Mouse (Mus musculus) left cerebral cortex, adult 18-20 months (tissue): Measurements from ENCODE around the gene Nipal4. TPM values are rescaled to one million over a fixed set of nuclear protein-coding genes. Genes with fewer than 3 reads are reported as not detected.
A peak's percentile ranks its signal among the peaks of the same experiment; 100 is the strongest.
"Not testable (repeated sequence)": the region's sequence is repeated elsewhere in the genome, so short reads cannot be mapped to it uniquely, and the experiment has no call there.

Experiments used
- DNase-seq, 2 experiments: peaks; one replicate each; pipeline ENCODE4 v3.0.0; 2021 to 2022; ENCODE audit warnings: low spot score in 2 of 2, mixed read lengths in 1 of 2
- long read RNA-seq, 2 experiments: library from polyadenylated mRNA; stranded (forward); transcript quantifications; one replicate each; pipeline ENCODE4 v2.0.0; 2021
- total RNA-seq, 2 experiments: library from RNA; stranded (reverse); gene quantifications; 2 replicates each; pipeline ENCODE4 v1.2.3; 2021

Gene Nipal4
- total RNA-seq = 1 to 10 TPM; 1.1 to 1.5 TPM
- long read RNA-seq, experiment 1, partial matches to known transcripts = 1 of 3 reads
- long read RNA-seq, experiment 1, other reads (novel, unspliced or antisense) = 1 of 3 reads
- long read RNA-seq, experiment 2, partial matches to known transcripts = 0 of 3 reads
- long read RNA-seq, experiment 2, other reads (novel, unspliced or antisense) = 0 of 3 reads

GRCm38 (mm10) chr11:46165866-46166585, at the start of gene Nipal4:
Gene Nipal4, minus strand, starts transcription at chr11:46166508.
- DNase-seq = peak; percentile 5 to 8

GRCm38 (mm10) chr11:46215354-46215753, 49.0 kb upstream of the Nipal4 start:
- peak; percentile 54 to 61 for DNase-seq

- no peak for DNase-seq
Observed at GRCm38 (mm10) chr11:46214368-46215230, 48.3 kb upstream of the Nipal4 start.

DNA sequence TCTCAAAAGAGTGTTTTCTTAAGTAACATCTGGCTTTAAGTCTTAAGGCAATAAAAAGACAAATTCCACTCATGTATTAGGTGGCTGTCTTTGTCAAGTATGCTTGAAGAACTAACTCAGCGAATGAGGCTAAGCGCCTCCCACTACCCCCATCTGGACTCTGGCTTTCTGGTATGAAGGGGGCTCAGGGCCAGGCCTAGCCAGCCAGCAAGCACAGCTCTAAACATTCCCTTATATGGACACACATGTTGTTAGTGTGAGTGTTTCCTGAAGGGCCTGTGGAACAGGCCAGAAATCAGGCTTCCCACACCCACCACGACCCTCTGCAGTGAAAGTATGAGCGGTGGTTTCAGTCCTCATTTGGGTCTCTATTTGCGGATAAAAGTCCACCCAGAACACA, 47.5 kb upstream of the Nipal4 start:
- DNase-seq = no peak

DNA sequence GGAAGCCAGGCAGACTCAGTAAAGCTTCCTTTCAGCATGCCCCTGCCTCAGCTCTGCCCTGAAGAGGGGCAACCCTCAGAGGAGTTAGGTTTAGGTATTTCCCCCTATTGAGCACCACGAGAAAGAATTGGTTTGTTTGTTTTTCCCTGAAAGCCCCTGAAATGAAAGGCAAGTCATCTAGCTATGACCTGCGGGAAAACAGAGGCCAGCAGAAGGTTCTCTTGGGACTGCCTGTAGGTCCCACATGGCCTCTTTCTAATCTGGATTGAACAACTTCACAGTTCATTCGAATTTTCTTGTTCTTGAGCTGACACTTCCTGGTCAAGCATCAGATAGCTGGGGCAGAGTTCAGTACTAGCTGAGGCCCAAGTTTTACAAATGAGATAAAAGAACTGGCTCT, 45.5 kb upstream of the Nipal4 start:
- no peak for DNase-seq

DNA sequence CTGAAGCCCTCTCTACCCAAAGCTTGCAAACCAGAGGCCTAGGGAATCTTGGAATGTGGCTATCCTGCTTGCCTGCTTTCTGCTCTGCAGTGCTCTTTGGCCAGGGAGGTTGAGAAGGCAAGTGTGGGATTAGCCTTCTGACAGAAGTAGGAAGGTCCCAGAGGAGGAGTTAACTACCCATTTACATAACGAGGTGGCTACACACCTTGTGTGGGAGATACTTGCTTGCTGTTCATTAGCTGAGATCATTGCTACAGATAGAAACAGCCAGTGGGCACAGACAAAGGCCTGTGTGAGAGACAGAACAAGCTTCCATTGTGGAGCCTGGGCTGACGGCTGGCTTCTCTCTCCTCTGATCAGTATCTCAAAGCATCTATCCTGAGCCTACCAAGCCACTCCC, 43.6 kb upstream of the Nipal4 start:
- no peak for DNase-seq

GRCm38 (mm10) chr11:46205639-46206409, 39.5 kb upstream of the Nipal4 start:
- no peak for DNase-seq

DNA sequence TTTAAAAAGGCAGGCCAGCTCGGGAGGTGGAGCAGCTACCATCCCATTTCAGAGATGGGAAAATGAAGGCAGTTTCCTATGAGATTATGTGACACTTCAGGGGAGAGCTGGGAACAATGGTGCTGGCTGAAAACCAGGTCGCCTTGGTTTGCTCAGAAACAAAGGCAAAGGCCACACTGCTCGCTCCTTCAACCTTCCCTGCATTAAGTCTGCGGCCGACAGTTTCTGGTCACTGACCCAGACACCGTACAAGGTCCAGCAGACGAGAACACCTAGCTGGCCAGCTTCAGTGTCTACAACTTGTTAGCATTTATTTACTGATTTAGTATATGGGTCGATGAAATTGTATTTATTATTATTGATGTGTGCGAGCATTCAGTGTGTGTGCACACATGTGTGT, 38.5 kb upstream of the Nipal4 start:
- no peak for DNase-seq

DNA sequence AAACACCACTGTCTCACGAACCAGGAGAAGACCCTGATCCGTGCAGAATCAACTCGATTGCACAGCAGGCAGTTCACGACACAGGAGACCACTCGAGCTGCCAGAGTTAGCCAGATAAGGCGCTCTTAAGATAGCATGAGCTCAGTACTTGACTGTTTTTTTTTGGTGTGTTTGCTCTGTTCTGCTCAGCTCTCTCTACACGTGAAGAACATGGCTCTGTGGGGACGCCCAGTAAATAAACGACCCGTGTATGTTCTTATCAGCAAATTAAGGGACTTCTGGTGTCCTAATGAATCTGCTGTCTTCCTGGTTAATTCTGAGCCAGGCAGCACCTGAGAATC, 36.2 kb upstream of the Nipal4 start:
- DNase-seq = no peak

GRCm38 (mm10) chr11:46201636-46202546, 35.6 kb upstream of the Nipal4 start:
- DNase-seq = peak; percentile 74 to 84

DNA sequence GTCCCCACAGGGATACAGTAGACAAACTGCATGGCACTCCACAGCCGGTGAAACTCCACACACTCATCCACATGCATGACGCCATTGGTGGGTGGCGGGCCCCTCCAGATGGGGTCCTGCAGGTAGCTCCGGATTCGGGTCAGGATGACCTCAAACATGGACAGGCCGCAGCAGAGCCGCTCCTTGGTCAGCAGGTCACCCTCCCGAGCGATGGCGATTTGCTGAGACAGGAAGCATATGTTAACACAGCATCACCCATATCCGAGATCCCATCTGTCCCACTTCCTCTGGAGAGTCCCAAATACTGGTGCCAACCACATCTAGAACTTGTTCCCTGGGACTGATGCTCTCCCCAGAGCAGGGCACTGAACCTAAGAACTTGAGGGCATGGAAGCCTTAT, 34.4 kb upstream of the Nipal4 start:
- DNase-seq = no peak

DNA sequence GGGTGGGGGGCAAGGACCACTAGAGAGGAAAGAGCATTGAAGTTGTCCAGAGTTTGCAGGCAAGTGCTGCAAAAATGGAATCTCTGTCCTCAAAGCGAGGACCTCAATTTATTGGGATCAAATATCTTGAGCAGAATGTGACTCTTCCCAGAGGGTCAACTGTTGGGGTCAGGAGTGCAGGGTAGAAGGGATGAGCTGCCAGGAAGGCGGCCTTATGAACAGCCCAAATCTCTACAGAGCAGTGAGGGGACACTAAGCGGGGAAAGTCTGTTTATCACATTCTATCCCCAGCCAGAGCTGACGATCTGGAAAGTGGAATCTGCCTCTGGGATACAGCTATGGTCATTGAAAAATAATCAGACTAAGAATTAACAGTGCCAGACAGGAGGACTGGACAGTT, 27.9 kb upstream of the Nipal4 start:
- DNase-seq = no peak

DNA sequence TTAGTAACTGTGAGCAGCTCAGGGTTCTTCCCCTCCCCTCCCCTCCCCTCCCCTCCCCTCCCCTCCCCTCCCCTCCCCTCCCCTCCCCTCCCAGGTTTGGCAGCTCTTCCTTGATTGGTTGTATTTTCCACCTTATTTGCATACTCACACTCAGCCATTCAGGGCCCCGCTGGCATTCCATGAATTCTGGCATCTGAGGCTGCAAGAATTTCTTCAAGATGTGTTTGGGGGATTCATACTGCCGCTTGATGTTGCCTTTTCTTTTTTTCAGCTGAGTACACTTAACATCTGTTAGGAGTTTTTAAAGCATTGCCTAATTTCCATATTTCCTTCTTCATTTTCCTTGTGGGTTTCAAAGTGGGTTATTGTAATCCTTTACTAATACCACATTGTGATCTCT, 22.0 kb upstream of the Nipal4 start:
- no peak for DNase-seq

DNA sequence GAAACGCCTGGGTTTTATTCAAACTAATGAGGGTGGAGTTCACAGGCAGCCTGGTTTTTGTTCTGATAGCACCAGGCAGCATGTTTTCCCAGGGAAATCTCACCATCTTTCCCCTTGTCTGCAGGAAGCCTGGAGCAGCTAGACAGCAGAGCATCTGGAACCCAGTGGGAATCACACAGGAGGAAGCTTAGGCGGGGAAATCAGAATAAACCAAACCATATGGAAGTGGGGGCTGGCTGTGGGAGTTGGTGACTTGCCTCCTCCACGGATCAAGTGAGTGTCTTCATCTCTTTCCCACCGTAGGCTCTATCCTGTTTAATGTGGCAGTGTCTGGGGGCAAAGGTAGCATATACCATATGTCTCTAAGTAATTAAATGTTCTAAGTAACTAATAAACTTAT, 19.2 kb upstream of the Nipal4 start:
- peak; percentile 39 to 58 for DNase-seq

DNA sequence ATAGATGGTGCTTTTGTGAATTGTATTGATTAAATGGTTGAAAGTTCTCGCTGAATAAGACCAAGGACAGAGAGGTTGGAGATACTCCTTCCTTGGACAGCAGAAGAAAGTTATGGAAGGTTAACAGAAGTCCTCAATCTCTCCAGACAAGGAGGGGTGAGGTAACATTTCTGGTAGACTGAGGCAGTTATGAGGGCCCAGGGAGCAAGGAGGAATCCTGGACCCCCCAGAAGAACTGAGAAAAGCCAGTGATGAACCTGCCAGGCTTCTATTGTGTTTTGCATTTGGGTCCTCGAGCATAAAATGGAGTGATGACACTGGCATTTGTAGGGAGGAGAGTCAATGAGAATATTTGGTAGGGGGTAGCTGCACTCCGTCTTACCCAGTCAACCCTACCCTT, 18.6 kb upstream of the Nipal4 start:
- DNase-seq = no peak

DNA sequence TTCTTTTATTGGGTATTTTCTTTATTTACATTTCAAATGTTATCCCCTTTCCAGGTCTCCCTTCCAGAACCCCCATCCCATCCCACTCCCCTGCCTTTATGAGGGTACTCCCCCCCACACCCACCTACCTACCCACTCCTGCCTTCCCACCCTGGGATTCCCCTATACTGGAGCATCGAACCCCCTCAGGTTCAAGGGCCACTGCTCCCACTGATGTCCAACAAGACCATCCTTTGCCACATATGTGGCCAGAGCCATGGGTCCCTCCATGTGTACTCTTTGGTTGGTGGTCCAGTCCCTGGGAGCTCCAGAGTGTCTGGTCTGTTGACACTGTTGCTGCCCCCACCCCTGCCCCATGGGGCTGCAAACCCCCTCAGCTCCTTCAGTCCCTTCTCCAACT, 15.7 kb upstream of the Nipal4 start:
- not testable (repeated sequence) for DNase-seq

DNA sequence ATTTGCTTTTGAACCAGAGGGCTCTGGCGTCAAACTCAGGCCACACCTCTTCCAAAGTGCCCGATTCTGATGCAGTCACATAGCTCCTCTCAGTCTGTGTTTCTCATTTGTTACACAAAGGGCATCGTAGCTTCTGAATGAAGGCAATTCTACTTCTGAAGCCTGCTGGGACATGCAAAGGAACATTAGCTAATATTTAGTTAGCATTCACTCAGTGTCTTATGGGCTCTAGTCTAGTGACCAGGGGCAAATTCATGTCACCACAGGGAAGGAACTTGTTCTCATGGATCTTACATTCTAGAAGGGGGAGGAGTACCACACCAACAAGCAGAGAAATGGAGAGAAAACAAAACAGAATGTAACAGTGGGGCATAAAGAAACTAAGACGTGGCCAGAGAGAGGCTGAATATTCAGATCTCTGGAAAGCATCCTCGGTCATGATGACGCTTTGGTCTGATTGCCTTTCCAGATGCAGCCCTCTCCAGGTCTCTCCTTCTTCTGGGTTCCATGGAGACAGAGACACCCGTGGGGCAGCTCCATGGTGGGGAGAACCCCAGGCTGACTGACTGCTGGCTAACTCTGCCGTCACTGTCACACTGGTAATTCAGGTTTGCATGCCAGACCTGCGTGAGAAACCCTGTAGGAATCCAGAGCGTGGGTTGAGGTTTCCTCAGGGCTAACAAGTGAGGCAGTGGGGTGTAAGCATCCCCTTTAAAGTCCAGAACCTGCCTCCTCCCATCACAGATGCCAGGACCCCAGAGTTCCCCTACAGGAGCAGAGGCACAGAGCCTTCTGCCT, 11.1 kb upstream of the Nipal4 start:
- no peak for DNase-seq

DNA sequence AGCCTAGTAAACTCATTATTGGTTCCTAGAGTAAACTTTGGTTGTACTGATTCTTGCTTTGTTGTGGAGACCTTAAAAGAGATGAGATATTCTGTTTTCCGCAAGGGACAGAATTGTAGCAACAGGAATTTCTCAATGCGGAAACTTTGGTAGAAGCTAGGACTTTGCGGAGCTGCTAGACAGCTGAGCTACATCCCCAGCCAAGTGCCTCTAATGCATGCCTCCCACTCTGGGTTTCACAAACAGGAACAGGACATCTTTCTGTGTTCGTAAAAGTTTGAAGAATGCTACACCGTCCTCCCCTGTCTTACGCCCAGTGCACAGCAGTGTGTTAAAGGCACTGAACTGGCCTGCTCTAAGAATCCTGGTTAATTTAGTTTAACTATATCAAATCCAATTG, 9.8 kb upstream of the Nipal4 start:
- DNase-seq = no peak

- no peak for DNase-seq
Observed at GRCm38 (mm10) chr11:46172128-46172527, 5.8 kb upstream of the Nipal4 start.

- DNase-seq = no peak
Observed at GRCm38 (mm10) chr11:46169908-46170307, 3.6 kb upstream of the Nipal4 start.
